Mouse (Mus musculus) thymus, adult 18-20 months (tissue): ENCODE results near the gene Slc35f6.

Experiments used
- DNase-seq, 2 experiments: peaks; one replicate each; pipeline ENCODE4 v3.0.0; 2022; ENCODE audit warnings: mixed read lengths in 2 of 2

The Slc35f6 gene

DNA sequence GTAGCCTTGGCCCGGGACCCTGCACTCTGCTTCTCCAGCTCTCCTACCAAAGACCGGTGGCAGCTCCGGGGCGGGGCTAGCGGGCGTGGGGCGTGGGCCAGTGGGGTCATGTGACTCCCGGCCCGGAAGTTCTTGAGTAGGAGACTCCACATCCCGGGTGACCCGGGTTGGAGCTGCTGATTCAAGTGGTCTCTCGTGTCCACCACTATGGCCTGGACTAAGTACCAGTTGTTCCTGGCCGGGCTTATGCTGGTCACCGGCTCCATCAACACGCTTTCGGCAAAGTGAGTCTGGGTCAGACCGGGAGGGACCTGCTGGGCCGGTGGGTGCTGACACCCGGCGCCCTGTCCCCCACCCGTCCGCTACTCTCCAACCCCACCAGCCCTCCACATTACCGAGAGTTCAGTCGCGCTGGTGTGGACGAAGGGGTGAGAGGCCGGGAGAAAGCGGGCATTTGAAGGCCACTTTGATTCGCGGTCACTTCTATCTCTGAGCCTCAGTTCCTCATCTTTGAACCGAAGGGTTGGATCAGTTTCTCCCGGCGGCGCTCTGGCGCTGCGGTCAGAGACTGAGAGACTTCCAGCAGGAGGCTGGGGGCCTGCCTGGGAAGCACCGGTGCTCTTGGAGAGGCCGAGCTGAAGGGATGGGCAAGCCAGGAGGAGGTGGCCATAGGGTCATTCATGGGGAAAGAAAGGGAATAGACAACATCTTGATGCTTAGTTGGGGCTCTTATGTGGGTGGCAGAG is at the start of gene Slc35f6:
Gene Slc35f6, plus strand, starts transcription at position 119 of the 746 bp plus-strand sequence.
- DNase-seq = peak; percentile 87 to 88

DNA sequence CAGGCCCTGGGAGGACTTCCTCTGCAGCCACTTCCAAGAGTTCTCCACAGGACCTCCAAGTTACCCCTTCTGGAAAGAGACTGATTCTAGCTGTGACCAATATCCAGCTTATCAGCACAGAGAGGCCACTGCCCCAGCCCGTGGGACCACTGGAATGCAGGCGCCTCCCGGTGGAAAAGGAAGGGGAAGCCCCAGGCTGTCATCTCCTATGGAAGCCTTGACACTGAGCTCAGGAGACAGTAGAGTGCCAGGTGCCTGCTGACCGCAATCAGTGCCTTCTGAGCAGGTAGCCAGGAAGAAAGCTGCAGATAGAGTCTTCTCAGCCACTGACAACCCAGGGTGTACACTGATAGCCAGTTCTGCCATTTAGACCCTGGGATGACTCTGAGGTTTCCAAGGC is 46.3 kb upstream of the Slc35f6 start:
- DNase-seq = no peak

DNA sequence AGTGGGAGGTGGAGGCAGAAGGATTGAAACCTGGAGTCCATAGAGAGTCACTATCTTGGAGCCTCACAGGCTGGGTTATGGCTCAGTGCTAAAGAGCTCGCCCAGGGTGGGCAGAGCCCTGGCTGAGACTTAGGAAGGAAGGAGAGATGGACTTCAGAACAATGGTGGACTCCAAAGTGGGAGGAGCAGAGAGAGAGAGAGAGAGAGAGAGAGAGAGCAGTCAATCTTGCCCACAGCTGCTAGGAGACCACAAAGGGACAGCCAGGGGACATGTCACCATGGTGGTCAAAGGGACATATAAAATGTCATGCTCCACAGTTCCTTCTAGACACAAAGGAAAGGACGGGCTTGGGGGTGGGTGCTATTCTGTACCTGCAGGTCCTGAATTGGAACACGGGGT is 44.5 kb upstream of the Slc35f6 start:
- no peak for DNase-seq

DNA sequence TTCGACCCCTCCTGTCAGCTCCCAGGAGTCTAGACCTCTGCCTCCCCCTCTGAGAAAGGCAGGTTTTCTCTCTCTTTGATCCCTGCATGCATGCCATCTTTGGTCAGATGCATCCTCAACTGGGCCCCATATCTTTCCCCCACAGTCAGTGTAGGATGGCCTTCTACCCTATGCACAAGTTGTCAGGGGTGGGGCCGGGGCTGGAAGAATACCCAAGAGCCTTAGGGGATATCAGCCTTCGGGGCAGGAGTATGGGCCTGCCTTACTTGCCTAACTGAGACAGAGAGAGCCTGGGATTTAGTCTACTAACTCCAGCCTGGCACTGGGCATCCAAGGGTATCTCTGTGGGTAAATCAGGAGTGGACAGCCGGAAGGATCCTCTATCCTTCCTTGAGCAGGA is 43.8 kb upstream of the Slc35f6 start:
- no peak for DNase-seq

DNA sequence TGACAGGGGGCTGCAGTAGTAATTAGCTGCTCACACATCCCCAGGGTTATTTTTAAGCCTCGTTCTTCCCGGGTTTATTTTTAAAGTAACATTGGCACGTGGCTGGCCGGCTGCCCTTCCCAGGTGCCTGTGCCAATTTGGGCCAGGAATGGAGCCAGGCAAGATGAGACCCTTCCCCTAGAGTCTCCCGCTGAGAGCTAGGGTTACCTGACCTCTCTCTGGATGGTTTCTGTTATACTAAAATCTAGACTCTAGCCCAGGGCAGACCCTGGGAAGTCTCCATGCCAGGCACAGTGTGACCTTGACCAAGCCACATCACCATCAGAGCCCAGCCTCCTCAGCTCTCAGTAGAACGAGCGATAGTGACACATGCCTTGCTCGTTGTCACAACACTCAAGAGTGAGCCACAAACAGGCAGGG is 43.0 kb upstream of the Slc35f6 start:
- no peak for DNase-seq

GRCm38 (mm10) chr5:30605649-30606048 is 42.1 kb upstream of the Slc35f6 start:
- DNase-seq = no peak

DNA sequence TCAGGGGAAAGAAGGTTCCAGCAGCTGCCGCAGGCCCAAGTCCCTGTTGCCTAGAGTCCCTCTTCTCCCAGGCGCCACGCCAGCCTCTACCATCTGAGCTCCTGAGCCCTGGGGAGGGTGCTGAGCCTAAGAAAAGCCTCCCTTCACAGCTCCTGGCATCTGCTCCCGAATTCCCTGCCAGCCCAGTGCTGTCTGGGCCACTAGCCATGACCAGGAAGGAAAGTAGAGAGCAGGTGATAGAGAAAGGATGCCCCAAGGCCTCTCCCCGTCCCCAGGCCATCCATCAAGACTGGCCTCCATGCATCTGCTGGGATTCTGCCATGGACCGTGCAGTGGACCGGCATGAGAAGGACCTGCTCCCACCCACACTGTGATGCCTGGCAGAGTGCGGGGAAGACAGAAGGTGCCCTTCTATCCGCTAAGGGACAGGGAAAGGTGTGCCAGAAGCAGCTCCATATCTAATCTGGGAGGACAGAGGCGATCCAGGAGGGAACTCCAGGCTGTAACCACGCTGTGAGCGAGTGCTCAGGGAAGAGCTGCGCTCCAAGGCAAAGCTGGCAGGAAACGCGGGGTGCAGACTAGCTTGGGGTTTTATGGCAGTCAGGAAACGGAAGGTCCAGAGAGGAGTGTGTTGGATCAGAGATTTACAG is 41.2 kb upstream of the Slc35f6 start:
- DNase-seq = no peak

DNA sequence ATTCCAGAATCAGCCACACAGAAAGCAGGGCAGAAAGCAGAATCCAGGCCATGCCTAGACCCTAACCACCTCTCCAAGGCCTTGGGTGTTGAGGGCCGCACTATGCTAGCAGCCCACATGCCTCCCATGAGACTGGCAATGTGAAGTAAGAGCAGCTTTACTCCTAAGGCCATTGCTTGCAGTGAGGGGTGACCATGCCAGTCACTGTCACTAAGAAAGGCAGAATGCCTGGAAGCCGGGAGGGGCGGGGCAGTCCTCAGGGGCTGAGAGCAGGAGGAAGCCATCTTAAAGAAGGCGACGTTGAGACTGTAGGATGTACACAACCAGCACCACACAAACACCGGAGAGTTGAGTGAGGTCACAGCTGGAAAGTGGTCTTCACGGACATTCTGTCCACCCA is 38.6 kb upstream of the Slc35f6 start:
- no peak for DNase-seq

DNA sequence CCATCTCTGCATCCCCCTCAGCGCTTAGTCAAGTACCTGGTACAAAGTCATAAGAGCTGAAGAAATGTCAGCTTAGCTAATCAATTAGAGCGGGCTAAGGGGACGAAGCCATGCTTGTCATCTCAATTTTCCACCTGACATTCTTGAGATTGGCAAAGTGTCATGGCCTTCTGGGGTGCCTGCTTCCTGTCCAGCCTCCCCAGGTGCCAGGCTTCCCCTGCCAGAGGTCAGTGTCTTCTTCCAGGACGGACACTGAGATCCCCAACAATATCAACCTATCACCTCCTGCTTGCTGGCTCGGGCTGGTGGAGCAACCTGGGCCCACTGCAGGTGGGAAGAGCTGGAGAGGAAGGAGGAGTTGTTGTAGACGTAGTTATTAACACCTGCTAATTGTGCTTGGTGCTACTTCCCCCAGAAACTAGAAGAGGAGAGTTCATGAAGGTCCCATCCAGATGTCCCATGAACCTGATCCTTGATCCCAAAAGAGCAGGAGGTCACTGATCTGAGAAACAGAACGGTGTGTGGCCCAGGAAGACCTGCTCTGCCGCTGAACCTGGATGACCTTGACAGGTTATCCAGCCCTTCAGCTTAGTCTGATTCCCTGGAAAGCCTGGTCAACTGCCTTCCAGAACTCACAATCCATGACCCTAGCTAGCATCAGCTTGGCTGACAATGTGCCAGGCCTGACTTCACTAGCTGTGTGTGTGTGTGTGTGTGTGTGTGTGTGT is 37.7 kb upstream of the Slc35f6 start:
- no peak for DNase-seq

DNA sequence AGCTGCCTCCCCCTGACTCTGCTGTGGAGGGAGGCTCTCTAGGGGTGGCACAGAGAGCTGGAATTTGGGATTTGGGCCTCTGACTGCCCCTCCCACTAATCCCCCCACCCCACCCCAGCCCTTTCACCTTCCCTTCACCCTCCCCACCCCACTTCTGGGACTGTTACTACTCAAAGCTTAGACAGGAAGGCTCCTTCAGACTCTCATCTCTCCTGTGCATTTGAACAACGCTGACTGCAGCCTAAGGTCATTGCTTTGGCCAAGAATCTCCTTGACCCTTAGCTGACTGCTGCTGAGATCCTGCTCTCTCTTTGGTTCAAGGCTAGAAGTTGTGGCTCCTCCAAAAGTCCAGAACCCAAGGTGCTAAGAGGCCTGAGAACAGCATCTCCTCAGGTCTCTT is 36.6 kb upstream of the Slc35f6 start:
- DNase-seq = no peak

DNA sequence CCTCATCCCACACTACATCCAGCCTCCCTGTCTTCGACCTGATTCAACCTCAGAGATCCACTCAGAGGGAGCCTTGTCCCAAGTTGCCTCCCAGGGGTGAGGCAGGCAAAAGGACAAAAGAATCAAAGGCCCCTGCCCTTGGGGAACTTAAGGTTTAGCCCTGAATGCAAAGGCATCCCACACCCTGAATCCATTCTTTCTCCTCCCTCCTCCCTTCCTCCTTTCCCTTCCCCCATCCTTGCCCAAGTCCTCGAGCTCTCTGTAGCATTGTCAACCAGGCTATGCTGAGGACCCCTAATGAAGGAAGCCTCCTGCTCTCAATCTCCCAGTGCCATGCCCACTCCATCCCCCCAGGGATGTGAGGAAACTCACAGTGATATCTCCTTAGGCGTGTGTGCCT is 36.0 kb upstream of the Slc35f6 start:
- no peak for DNase-seq

DNA sequence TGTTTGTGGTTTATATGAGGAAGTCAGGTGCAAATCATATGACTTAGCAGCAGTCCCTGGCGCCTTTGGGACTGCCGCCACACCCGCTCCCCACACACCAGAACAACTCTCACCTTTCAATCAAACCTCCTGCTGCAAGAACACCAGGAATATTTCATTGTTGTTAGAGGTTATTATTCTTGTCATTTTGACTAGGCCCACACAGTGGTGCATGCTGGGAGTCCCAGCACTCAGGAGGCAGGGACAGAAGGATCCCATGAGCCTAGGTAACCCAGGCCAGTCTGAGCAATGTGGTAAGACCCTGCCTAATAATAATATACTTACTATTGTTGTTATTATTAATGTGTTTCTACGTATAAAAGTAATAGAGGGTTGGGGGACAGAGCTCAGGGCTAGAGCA is 35.2 kb upstream of the Slc35f6 start:
- no peak for DNase-seq

- no peak for DNase-seq
Observed at GRCm38 (mm10) chr5:30613242-30613641, 34.5 kb upstream of the Slc35f6 start.

GRCm38 (mm10) chr5:30614221-30614620 is 33.5 kb upstream of the Slc35f6 start:
- no peak for DNase-seq

DNA sequence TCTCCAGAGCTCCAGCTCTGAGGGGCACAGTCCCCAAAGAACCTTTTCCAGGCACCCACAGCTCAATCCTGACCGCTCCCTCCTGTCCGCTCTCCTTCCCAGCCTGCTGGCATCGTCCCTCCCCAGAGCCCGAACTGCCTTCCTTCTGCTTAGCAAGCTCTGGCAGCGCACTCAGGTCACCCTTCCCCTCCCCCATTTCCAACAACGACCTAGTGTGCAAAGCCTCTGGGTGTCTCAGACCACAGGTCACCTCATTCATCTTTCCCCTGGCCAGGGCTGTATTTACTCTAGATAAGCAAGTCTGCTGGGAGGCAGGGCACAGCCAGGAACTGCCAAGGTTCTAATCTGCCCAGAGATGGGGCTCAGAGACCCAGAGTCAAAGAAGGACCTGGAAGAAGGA is 32.3 kb upstream of the Slc35f6 start:
- DNase-seq = no peak

- no peak for DNase-seq
Observed at GRCm38 (mm10) chr5:30615819-30616218, 31.9 kb upstream of the Slc35f6 start.

GRCm38 (mm10) chr5:30616644-30617043 is 31.1 kb upstream of the Slc35f6 start:
- no peak for DNase-seq

- DNase-seq = no peak
Observed at GRCm38 (mm10) chr5:30617357-30617756, 30.4 kb upstream of the Slc35f6 start.

DNA sequence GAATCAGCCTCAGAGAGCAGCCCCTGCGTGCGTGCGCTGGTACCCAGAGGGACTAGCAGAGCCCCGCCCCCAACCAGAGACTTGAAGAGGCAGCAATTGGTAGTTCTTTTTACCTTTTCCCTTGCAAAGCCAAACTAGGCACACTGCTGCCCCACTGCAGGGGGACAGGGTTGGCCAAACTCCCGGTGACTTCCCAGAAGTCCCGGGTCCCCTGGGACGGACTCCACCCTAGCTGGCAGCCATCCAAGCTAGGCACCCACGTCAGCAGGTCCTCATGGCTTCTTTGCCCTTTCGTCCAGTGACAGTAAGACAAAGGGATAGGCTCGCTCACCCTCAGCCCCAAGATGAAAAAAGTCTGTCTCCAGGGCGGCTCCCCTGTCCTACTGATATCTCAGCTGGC is 29.9 kb upstream of the Slc35f6 start:
- no peak for DNase-seq

DNA sequence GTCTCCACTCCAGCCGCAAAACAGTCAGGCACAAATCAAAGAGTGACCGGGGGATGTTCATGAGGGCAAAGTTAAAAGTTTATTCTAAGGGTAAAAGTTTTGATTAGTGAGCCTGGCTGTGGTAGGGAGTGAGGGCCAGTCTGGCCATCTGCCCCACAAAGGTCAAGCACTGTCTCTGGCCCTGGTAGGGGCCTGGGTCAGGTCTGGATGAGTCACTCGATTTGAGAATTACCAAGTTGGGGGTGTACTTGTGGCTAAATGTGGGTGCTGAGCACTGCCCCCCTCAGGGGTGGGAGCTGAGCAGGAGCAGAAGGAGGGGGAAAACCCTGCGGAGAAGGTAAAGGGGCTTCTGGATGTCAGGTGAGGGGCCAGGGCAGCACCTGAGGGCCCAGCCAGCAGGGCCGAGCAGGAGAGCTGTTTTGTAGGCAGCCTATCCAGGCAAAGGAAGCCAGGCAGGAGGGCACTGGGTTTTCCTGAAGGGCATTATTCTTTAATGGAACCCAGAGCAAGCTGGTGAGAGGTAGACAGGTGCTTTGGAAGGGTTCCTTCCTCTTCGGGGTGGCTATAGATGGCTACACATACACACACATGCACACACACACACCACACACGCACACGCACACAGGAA is 29.2 kb upstream of the Slc35f6 start:
- DNase-seq = no peak

DNA sequence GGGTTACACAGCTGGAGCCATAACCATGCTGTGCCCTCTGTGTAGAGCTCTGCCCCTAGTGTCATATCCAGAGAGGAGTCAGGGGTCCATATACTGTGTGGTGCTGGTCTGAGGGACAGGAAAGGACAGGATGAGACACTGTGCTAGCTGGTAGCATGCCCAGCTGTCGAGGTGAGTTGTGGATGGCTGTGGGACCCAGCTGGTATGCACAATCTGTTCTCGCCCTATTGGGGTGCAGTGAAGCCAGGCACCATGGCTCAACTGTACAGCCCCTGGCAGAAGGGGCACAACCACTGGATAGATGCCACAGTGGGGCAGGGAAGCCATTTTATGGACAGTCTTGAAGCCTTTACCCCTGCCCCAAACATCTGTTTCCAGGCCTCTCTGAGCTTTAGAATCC is 28.5 kb upstream of the Slc35f6 start:
- DNase-seq = no peak

GRCm38 (mm10) chr5:30620567-30620966 is 27.2 kb upstream of the Slc35f6 start:
- no peak for DNase-seq

GRCm38 (mm10) chr5:30621211-30621790 is 26.4 kb upstream of the Slc35f6 start:
- DNase-seq = no peak
